Mouse (Mus musculus) liver, postnatal 0 days (tissue): ENCODE results near the gene Pdzd2. TPM values are rescaled to one million over a fixed set of nuclear protein-coding genes. Genes with fewer than 3 reads are reported as not detected.
A peak's percentile ranks its signal among the peaks of the same experiment; 100 is the strongest.

Experiments
- ATAC-seq: fragments of 200-750 bp; cut with Nextera tagmentation; 2 replicates; pipeline ENCODE4 v1.8.0; 2017; ENCODE audit warnings: mild to moderate bottlenecking, moderate library complexity
- DNase-seq: peaks from one replicate; pipeline ENCODE4 v3.0.0-alpha.2; 2016
- H3K27ac ChIP-seq: fragments of 300-500 bp; sonication (generic); 2 replicates; pipeline ENCODE4 v1.5.1; 2014; ENCODE audit warnings: antibody characterized with exemption, moderate library complexity, mild to moderate bottlenecking, low read depth
- H3K27me3 ChIP-seq: fragments of 300-500 bp; sonication (generic); 2 replicates; pipeline ENCODE4 v1.6.1; 2014; ENCODE audit warnings: low read length, control low read depth, mixed read lengths; ENCODE audit not compliant: insufficient read depth
- H3K36me3 ChIP-seq: fragments of 300-500 bp; sonication (generic); replicated peaks from 2 replicates; pipeline ENCODE4 v1.6.1; 2014; ENCODE audit warnings: mild to moderate bottlenecking, control low read depth, low read length, moderate library complexity, mixed read lengths; ENCODE audit not compliant: insufficient read depth
- H3K4me1 ChIP-seq: fragments of 300-500 bp; sonication (generic); 2 replicates; pipeline ENCODE4 v1.6.1; 2014; ENCODE audit warnings: antibody characterized with exemption, mild to moderate bottlenecking, control low read depth; ENCODE audit not compliant: insufficient read depth
- H3K4me2 ChIP-seq: fragments of 300-500 bp; sonication (generic); 2 replicates; pipeline ENCODE4 v1.6.1; 2014; ENCODE audit warnings: low read depth, mild to moderate bottlenecking, low read length, moderate library complexity, mixed read lengths
- H3K4me3 ChIP-seq: fragments of 300-500 bp; sonication (generic); 2 replicates; pipeline ENCODE4 v1.5.1; 2014; ENCODE audit warnings: low read depth, low read length
- H3K9ac ChIP-seq: fragments of 300-500 bp; sonication (generic); replicated peaks from 2 replicates; pipeline ENCODE4 v1.6.1; 2014; ENCODE audit warnings: mild to moderate bottlenecking, moderate library complexity
- H3K9me3 ChIP-seq: fragments of 300-500 bp; sonication (generic); 2 replicates; pipeline ENCODE4 v1.6.1; 2016; ENCODE audit warnings: mild to moderate bottlenecking, control low read depth, low read length, mixed read lengths
- CTCF ChIP-seq: sonication (generic); IDR thresholded peaks from 2 replicates; pipeline ENCODE4 v1.5.1; 2016; ENCODE audit warnings: antibody characterized with exemption, low read depth
- EP300 ChIP-seq: IDR thresholded peaks from 2 replicates; pipeline ENCODE4 v1.6.1; 2016; ENCODE audit warnings: antibody characterized with exemption, low read depth, mild to moderate bottlenecking
- WGBS: fragments of 180-500 bp; shearing (Covaris S2); extraction: QIAGEN DNeasy Blood & Tissue Kit; methylation state at CpG from one replicate; pipeline ENCODE4 v1.1.7; 2014; ENCODE audit not compliant: insufficient replicate concordance; 5-methylcytosine and 5-hydroxymethylcytosine counted together
- microRNA-seq: library from miRNA; unstranded; fragments of <30 nt; microRNA quantifications from one replicate; pipeline ENCODE4, GENCODE M21; 2016
- polyA plus RNA-seq: library from polyadenylated mRNA; unstranded; fragments of >200 nt; fragmentation: Nextera tagmentation; extraction: Ambion mirVana; gene quantifications from 2 replicates; pipeline ENCODE4 v1.2.1, GENCODE M21; 2015

Pdzd2 gene
- polyA plus RNA-seq, 1 experiment from 2014 or later = 1.3 TPM

GRCm38 (mm10) chr15:12314584-12314983 is 425.1 kb downstream of the Pdzd2 start:
- H3K27ac ChIP-seq = no peak overlapping the region
- no peak overlapping the region for H3K4me3 ChIP-seq
- TF ChIP-seq CTCF (no peak), EP300 (no peak)
- H3K27me3 ChIP-seq = no peaks in the 10 kb centered on the region
- 72% methylated on average over 5 of the region's 5 CpGs for WGBS
- no peaks in the 10 kb centered on the region for H3K4me1 ChIP-seq
- H3K9me3 ChIP-seq = no peaks in the 10 kb centered on the region
- no peak for ATAC-seq
- H3K9ac ChIP-seq = no peak overlapping the region
- no peak for DNase-seq
- no peak overlapping the region for H3K4me2 ChIP-seq
- no peaks in the 10 kb centered on the region for H3K36me3 ChIP-seq

GRCm38 (mm10) chr15:12313255-12313654 is 426.5 kb downstream of the Pdzd2 start:
- DNase-seq (no peak), ATAC-seq (peak; percentile 40; the same call in 1 of the 2 replicates)
- Histone ChIP-seq H3K9me3 (no peaks in the 10 kb centered on the region), H3K36me3 (no peaks in the 10 kb centered on the region), H3K9ac (no peak overlapping the region), H3K4me2 (no peak overlapping the region), H3K27me3 (no peaks in the 10 kb centered on the region), H3K4me1 (no peaks in the 10 kb centered on the region), H3K27ac (no peak overlapping the region), H3K4me3 (no peak overlapping the region)
- WGBS = 26% methylated on average over 1 of the region's 1 CpGs
- no peak for TF ChIP-seq EP300
- TF ChIP-seq CTCF = no peak

GRCm38 (mm10) chr15:12311465-12311864 is 428.3 kb downstream of the Pdzd2 start:
- no peak for ATAC-seq
- Histone ChIP-seq H3K36me3 (no peaks in the 10 kb centered on the region), H3K27me3 (no peaks in the 10 kb centered on the region), H3K4me2 (no peak overlapping the region), H3K4me1 (peaks cover 8% of the 10 kb centered on the region), H3K9ac (no peak overlapping the region), H3K9me3 (no peaks in the 10 kb centered on the region), H3K27ac (no peak overlapping the region), H3K4me3 (no peak overlapping the region)
- DNase-seq = no peak
- no peak for TF ChIP-seq CTCF
- TF ChIP-seq EP300 = no peak
- 70% methylated on average over 7 of the region's 7 CpGs for WGBS

GRCm38 (mm10) chr15:12310676-12311075 is 429.0 kb downstream of the Pdzd2 start:
- H3K4me3 ChIP-seq = no peak overlapping the region
- WGBS = 61% methylated on average over 4 of the region's 4 CpGs
- DNase-seq = no peak
- TF ChIP-seq CTCF (no peak), EP300 (no peak)
- no peak overlapping the region for H3K9ac ChIP-seq
- no peaks in the 10 kb centered on the region for H3K36me3 ChIP-seq
- H3K4me2 ChIP-seq = no peak overlapping the region
- no peak overlapping the region for H3K27ac ChIP-seq
- H3K27me3 ChIP-seq = no peaks in the 10 kb centered on the region
- H3K4me1 ChIP-seq = peaks cover 11% of the 10 kb centered on the region
- H3K9me3 ChIP-seq = no peaks in the 10 kb centered on the region
- no peak for ATAC-seq

Small RNAs within 50 kb of the gene (microRNA-seq; reads per million reads assigned to microRNA genes)
- not detected for gene Gm24135
- gene Gm24302 = not detected

Other genes with a start within 250 kb of the Pdzd2 start
- 18.9 and 19.5 TPM in 2 replicates for gene 6030458C11Rik, start 84.7 kb upstream of the Pdzd2 start, polyA plus RNA-seq
- 4.5 and 5.2 TPM in 2 replicates for gene Drosha, start 84.9 kb upstream of the Pdzd2 start, polyA plus RNA-seq